Mouse (Mus musculus) right cerebral cortex, postnatal 10 days (tissue): ENCODE data around the gene Socs4.
A peak's percentile ranks its signal among the peaks of the same experiment; 100 is the strongest.

ENCODE experiments used
- DNase-seq, 2 experiments: peaks; one replicate each; pipeline ENCODE4 v3.0.0; 2021; ENCODE audit warnings: low spot score in 2 of 2

Gene Socs4

DNA sequence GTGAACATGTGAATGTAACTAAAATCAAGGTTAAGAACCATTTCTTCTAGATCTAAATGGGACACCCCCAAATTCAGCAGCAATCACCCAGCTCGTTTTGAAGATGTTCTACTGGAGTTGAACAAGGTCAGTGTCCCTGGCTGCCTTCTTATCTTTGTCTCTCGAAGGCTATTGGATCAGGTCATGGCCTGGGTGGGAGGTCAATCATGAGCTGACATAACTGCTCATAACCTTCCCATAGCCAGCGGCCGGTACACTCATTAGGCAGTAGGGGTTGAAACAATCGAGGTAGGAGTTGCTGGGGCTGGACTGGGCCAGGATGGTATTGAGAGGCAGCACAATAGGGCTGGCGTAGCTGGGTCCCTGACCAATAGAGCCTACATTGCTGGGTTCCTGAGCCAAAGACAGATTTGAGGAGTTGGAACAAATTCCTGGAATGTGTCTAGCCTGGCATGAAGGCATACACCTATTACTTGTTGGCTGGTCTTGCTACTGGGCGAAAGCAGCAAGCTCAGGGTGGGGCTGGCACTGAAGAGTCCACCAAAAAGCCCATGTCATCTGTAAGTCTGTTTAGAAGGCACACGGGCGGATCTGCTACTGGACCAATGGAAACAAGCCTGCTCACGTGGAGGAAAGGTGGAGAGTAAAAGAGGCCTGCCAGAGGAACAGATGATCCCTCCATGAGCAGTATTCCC, 63.6 kb downstream of the Socs4 start:
- DNase-seq = no peak

DNA sequence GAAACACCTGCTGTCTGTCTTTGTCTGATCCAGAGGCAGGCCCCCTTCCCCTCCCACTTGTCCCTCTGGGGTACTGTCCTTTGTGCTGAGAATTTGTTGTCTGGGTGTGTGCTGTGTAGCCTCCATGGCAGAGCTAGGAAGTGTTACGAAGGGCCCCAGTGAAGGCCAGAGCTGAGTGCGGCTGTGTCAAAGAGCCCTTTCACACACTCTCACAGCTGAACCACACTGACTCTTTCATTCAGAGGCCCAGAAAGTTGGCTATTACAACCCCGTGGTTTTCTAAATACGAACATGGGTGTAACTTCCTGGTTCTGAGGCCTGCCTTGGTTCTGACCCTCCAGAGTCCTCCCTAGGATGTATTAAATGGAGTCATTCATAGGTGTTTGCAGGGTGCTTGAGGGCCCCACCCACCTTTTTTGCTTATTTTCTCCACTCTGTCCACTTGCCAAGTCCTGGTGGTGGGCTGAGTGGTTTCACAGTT, 65.1 kb downstream of the Socs4 start:
- DNase-seq = peak; percentile 38 to 48
